Comparison of ENCODE assay signal across 6 mouse cellular contexts in the genomic region with DNA sequence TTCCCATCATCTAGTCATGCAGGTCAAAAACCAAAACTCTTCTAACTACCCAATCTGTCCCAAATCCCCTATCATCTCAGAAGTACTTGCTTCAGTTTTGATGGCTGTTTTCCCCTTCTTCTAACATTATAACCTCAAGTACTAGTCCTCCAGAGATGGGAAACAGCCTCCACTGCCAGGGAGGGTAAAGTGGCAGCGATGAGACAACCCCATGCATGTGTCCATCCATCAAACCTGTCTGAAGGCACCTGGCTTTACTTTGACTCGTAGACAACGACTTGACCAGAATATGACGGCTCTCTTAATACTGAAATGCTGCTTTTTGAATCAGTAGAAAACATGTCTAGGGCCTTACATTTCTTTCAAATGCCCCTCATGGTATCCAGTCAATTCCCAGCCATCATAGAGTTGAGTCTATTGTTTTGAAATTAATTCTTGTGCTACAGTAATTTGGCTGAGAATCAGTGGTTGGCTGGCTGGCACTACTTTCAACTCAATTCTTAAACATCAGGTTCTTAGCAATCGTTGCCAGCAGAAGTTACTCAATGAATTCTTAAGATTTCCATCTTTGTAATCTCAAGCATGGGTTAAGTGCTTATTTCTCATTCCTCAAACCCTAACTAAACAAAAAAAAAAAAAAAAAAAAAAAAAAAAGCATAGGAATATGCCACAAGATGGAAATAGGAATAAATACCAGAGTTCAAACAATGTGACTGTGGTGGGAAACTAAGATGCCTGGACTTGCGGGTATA. TPM values are rescaled to one million over a fixed set of nuclear protein-coding genes. Genes with fewer than 3 reads are reported as not detected.
"Had no signal": no experiment of that assay in that cellular context is flagged by ENCODE, and none has a peak within 500 bp of the region (broad histone marks: within the 10 kb centered on the region; RNA-seq: fewer than 3 reads in every experiment).

No protein-coding gene starts in this region.

- H3K4me3 ChIP-seq: limb, embryonic 12.5 days; liver, embryonic 13.5 days; midbrain, embryonic 15.5 days had no signal

- H3K27me3 ChIP-seq: limb, embryonic 12.5 days; liver, embryonic 13.5 days; midbrain, embryonic 15.5 days had no signal

- H3K4me2 ChIP-seq: limb, embryonic 12.5 days; liver, embryonic 13.5 days; midbrain, embryonic 15.5 days had no signal

- H3K9me3 ChIP-seq: limb, embryonic 12.5 days; liver, embryonic 13.5 days; midbrain, embryonic 15.5 days had no signal

- H3K9ac ChIP-seq: limb, embryonic 12.5 days; liver, embryonic 13.5 days; liver, postnatal 0 days; midbrain, embryonic 15.5 days had no signal

- H3K4me1 ChIP-seq: liver, embryonic 13.5 days; midbrain, embryonic 15.5 days had no signal

- H3K27ac ChIP-seq: limb, embryonic 12.5 days; liver, embryonic 13.5 days; midbrain, embryonic 15.5 days; stomach, postnatal 0 days had no signal

- ATAC-seq: midbrain, embryonic 15.5 days had no signal

RNA-seq across cellular contexts. Expression of gene Lsmem1, which starts 1.4 kb away (rescaled TPM):
- polyA plus RNA-seq: liver, postnatal 0 days; midbrain, embryonic 15.5 days; small intestine, adult 2 months; stomach, postnatal 0 days had no signal
